Mouse (Mus musculus) limb, embryonic 14.5 days (tissue): ENCODE measurements around the gene Kif26a. TPM values are rescaled to one million over a fixed set of nuclear protein-coding genes. Genes with fewer than 3 reads are reported as not detected.

ENCODE experiments used
- ATAC-seq: fragments of 200-750 bp; cut with Nextera tagmentation; 2 replicates; pipeline ENCODE4 v1.8.0; 2017; ENCODE audit warnings: low read depth, moderate number of reproducible peaks, moderate TSS enrichment; ENCODE audit not compliant: low FRiP score
- DNase-seq: peaks from one replicate; pipeline ENCODE4 v3.0.0-alpha.2; 2015; ENCODE audit warnings: low spot score
- H3K27ac ChIP-seq: fragments of 300-500 bp; sonication (generic); replicated peaks from 2 replicates; pipeline ENCODE4 v1.5.1; 2014; ENCODE audit warnings: low read depth, mild to moderate bottlenecking, low read length, moderate library complexity, mixed read lengths
- H3K27me3 ChIP-seq: fragments of 300-500 bp; sonication (generic); 2 replicates; pipeline ENCODE4 v1.6.1; 2014; ENCODE audit warnings: low read length, mixed read lengths; ENCODE audit not compliant: control insufficient read depth, insufficient read depth
- H3K36me3 ChIP-seq: fragments of 300-500 bp; sonication (generic); 2 replicates; pipeline ENCODE4 v1.6.1; 2014; ENCODE audit warnings: mild to moderate bottlenecking, low read length, moderate library complexity, mixed read lengths; ENCODE audit not compliant: control insufficient read depth, insufficient read depth
- H3K4me1 ChIP-seq: fragments of 300-500 bp; sonication (generic); 2 replicates; pipeline ENCODE4 v1.6.1; 2014; ENCODE audit warnings: antibody characterized with exemption, low read length, mixed read lengths; ENCODE audit not compliant: control insufficient read depth, insufficient read depth
- H3K4me2 ChIP-seq: fragments of 300-500 bp; sonication (generic); replicated peaks from 2 replicates; pipeline ENCODE4 v1.6.1; 2014; ENCODE audit warnings: low read depth, mild to moderate bottlenecking, low read length, moderate library complexity; ENCODE audit not compliant: severe bottlenecking
- H3K4me3 ChIP-seq: fragments of 300-500 bp; sonication (generic); replicated peaks from 2 replicates; pipeline ENCODE4 v1.5.1; 2014; ENCODE audit warnings: low read length
- H3K9ac ChIP-seq: fragments of 300-500 bp; sonication (generic); 2 replicates; pipeline ENCODE4 v1.6.1; 2014; ENCODE audit warnings: mild to moderate bottlenecking, low read depth, low read length, moderate library complexity; ENCODE audit not compliant: severe bottlenecking
- H3K9me3 ChIP-seq: fragments of 300-500 bp; sonication (generic); 2 replicates; pipeline ENCODE4 v1.6.1; 2016; ENCODE audit warnings: low read length; ENCODE audit not compliant: control insufficient read depth
- POLR2A ChIP-seq: fragments of 200-500 bp; IDR thresholded peaks from 2 replicates; pipeline ENCODE4 v1.8.0; 2012; ENCODE audit warnings: inconsistent platforms, mild to moderate bottlenecking, moderate library complexity, borderline replicate concordance; ENCODE audit not compliant: insufficient read depth, insufficient read length; ENCODE audit errors: extremely low read depth
- WGBS: fragments of 180-500 bp; shearing (Covaris S2); extraction: QIAGEN DNeasy Blood & Tissue Kit; methylation state at CpG from one replicate; pipeline ENCODE4 v1.1.7; 2014; 5-methylcytosine and 5-hydroxymethylcytosine counted together
- polyA plus RNA-seq, 2 experiments: library from polyadenylated mRNA; depleted of rRNA in 1 of 2; stranded (reverse) in 1 of 2; unstranded in 1 of 2; fragments of >200 nt; fragmentation: Nextera tagmentation in 1 of 2; extraction: Ambion mirVana in 1 of 2; gene quantifications; 2 replicates each; pipeline versions ENCODE4 v1.2.1 to v1.2.3; 2012 to 2014

Kif26a gene
- polyA plus RNA-seq, 2 experiments: 6.2 to 21.6 TPM

GRCm38 (mm10) chr12:112154476-112154875 lies 8.5 kb downstream of the Kif26a start:
- Histone ChIP-seq H3K4me1 (peaks cover 40% of the 10 kb centered on the region), H3K9ac (no peak overlapping the region)
- WGBS: 60% methylated on average over 4 of the region's 5 CpGs

GRCm38 (mm10) chr12:112155218-112156051 lies 9.4 kb downstream of the Kif26a start:
- Histone ChIP-seq H3K4me1 (peaks cover 31% of the 10 kb centered on the region), H3K9me3 (no peaks in the 10 kb centered on the region), H3K4me3 (no peak overlapping the region), H3K27me3 (no peaks in the 10 kb centered on the region), H3K9ac (no peak overlapping the region), H3K36me3 (peaks cover 20% of the 10 kb centered on the region), H3K27ac (peak overlapping the region; percentile 19; the same call in 1 of the 2 replicates), H3K4me2 (no peak overlapping the region)
- ATAC-seq (no peak), DNase-seq (no peak)
- WGBS: 57% methylated on average over 16 of the region's 16 CpGs
- TF ChIP-seq POLR2A: no peak

More at GRCm38 (mm10) chr12:112154476-112154875, 8.5 kb downstream of the Kif26a start:
- H3K36me3 ChIP-seq: peaks cover 20% of the 10 kb centered on the region
- no peaks in the 10 kb centered on the region for H3K27me3 ChIP-seq
- DNase-seq (no peak), ATAC-seq (no peak)
- no peak overlapping the region for H3K27ac ChIP-seq
- no peak overlapping the region for H3K4me3 ChIP-seq
- H3K9me3 ChIP-seq: no peaks in the 10 kb centered on the region
- no peak overlapping the region for H3K4me2 ChIP-seq
- TF ChIP-seq POLR2A: no peak

DNA sequence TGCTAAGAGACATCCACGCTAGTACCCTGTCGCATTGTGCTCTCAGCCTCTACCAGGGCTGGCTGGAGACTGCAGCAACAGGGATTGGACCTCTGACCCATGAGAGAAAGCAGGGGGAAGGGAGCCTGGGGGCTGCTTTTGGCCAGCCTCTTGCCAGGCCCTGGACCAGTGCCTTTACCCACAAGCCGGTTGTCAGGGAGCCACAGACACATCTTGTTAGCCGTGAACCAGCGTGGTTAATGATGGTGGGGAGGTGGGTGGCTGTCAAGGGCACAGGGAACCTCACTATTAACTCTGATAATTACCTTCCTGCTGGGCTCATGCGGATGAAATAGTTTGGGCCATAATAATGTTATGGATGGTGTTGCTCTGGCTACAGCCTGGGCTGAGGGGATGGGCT lies 10.8 kb downstream of the Kif26a start:
- Histone ChIP-seq H3K9me3 (no peaks in the 10 kb centered on the region), H3K36me3 (peaks cover 18% of the 10 kb centered on the region), H3K4me3 (no peak overlapping the region), H3K4me1 (peaks cover 23% of the 10 kb centered on the region), H3K4me2 (no peak overlapping the region), H3K27me3 (no peaks in the 10 kb centered on the region), H3K27ac (no peak overlapping the region), H3K9ac (no peak overlapping the region)
- WGBS: 55% methylated on average over 6 of the region's 6 CpGs
- TF ChIP-seq POLR2A: no peak
- DNase-seq (no peak), ATAC-seq (no peak)

GRCm38 (mm10) chr12:112158246-112158645 lies 12.2 kb downstream of the Kif26a start:
- Histone ChIP-seq H3K4me3 (no peak overlapping the region), H3K4me2 (no peak overlapping the region), H3K4me1 (peaks cover 19% of the 10 kb centered on the region; the same call in 1 of the 2 replicates), H3K27me3 (no peaks in the 10 kb centered on the region), H3K9ac (no peak overlapping the region), H3K9me3 (no peaks in the 10 kb centered on the region), H3K27ac (no peak overlapping the region), H3K36me3 (peaks cover 21% of the 10 kb centered on the region)
- no peak for DNase-seq
- WGBS: 58% methylated on average over 6 of the region's 8 CpGs
- no peak for ATAC-seq
- TF ChIP-seq POLR2A: no peak

DNA sequence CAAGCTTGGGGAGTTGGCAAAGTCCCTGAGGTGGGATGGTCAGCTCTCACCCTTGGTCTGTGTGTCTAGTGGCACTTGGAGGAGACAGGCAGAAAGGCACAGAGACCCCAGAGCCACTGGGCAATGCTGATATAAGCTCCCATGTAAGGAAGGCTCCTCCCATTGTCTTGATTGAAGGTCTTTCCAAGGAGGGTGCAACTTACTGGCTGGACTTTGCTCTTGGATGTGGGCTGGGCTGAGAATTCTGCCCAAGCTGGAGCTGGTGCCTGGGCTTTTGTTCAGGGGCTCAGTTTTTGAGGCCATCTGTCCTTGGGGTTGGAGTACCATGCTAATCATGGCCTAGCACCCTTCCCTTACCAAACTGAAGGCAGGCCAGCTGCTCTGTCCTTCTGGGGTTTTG lies 12.8 kb downstream of the Kif26a start:
- TF ChIP-seq POLR2A: no peak
- Histone ChIP-seq H3K4me2 (no peak overlapping the region), H3K27me3 (no peaks in the 10 kb centered on the region), H3K36me3 (peaks cover 21% of the 10 kb centered on the region), H3K9ac (no peak overlapping the region), H3K27ac (no peak overlapping the region), H3K9me3 (no peaks in the 10 kb centered on the region), H3K4me1 (peaks cover 16% of the 10 kb centered on the region; the same call in 1 of the 2 replicates), H3K4me3 (no peak overlapping the region)
- DNase-seq (no peak), ATAC-seq (no peak)
